Mouse (Mus musculus) lung, postnatal 0 days (tissue): ENCODE measurements around the gene Fbxw8.

ENCODE experiments used
- CTCF ChIP-seq: IDR thresholded peaks from 2 replicates; pipeline ENCODE4 v1.5.1; 2016; ENCODE audit warnings: antibody characterized with exemption, mild to moderate bottlenecking
- EP300 ChIP-seq: IDR thresholded peaks from 2 replicates; pipeline ENCODE4 v1.6.1; 2016; ENCODE audit warnings: antibody characterized with exemption, mild to moderate bottlenecking, control low read depth

GRCm38 (mm10) chr5:118099870-118100478 is 55.3 kb downstream of the Fbxw8 start:
- TF ChIP-seq CTCF = no peak
- TF ChIP-seq EP300 = no peak
